Mouse (Mus musculus) heart, postnatal 0 days (tissue): Measurements from ENCODE around the gene Lamc3. TPM values are rescaled to one million over a fixed set of nuclear protein-coding genes. Genes with fewer than 3 reads are reported as not detected.

Experiments
- ATAC-seq: fragments of 200-750 bp; cut with Nextera tagmentation; 2 replicates; pipeline ENCODE4 v1.8.0; 2017; ENCODE audit warnings: low read depth, moderate number of reproducible peaks, moderate library complexity; ENCODE audit not compliant: insufficient read depth
- DNase-seq: peaks from one replicate; pipeline ENCODE4 v3.0.0-alpha.2; 2016; ENCODE audit warnings: low spot score
- H3K27ac ChIP-seq: fragments of 300-500 bp; sonication (generic); 2 replicates; pipeline ENCODE4 v1.5.1; 2014; ENCODE audit warnings: low read depth, mild to moderate bottlenecking
- H3K27me3 ChIP-seq: fragments of 300-500 bp; sonication (generic); 2 replicates; pipeline ENCODE4 v1.6.1; 2014; ENCODE audit warnings: low read length, mixed read lengths; ENCODE audit not compliant: control insufficient read depth, insufficient read depth
- H3K36me3 ChIP-seq: fragments of 300-500 bp; sonication (generic); replicated peaks from 2 replicates; pipeline ENCODE4 v1.6.1; 2014; ENCODE audit warnings: low read length, mixed read lengths; ENCODE audit not compliant: control insufficient read depth, insufficient read depth
- H3K4me1 ChIP-seq: fragments of 300-500 bp; sonication (generic); 2 replicates; pipeline ENCODE4 v1.6.1; 2014; ENCODE audit warnings: antibody characterized with exemption; ENCODE audit not compliant: control insufficient read depth, insufficient read depth
- H3K4me2 ChIP-seq: fragments of 300-500 bp; sonication (generic); 2 replicates; pipeline ENCODE4 v1.6.1; 2014; ENCODE audit warnings: low read depth, mild to moderate bottlenecking, low read length, moderate library complexity
- H3K4me3 ChIP-seq: fragments of 300-500 bp; sonication (generic); 2 replicates; pipeline ENCODE4 v1.5.1; 2014; ENCODE audit warnings: low read depth, low read length
- H3K9ac ChIP-seq: fragments of 300-500 bp; sonication (generic); replicated peaks from 2 replicates; pipeline ENCODE4 v1.6.1; 2014; ENCODE audit warnings: low read depth, low read length, mixed read lengths
- H3K9me3 ChIP-seq: fragments of 300-500 bp; sonication (generic); replicated peaks from 2 replicates; pipeline ENCODE4 v1.6.1; 2016; ENCODE audit warnings: low read length; ENCODE audit not compliant: control insufficient read depth
- CTCF ChIP-seq: IDR thresholded peaks from 2 replicates; pipeline ENCODE4 v1.5.1; 2016; ENCODE audit warnings: antibody characterized with exemption, control low read depth, low read depth
- EP300 ChIP-seq: IDR thresholded peaks from 2 replicates; pipeline ENCODE4 v1.6.1; 2016; ENCODE audit warnings: antibody characterized with exemption, low read depth
- WGBS: fragments of 180-500 bp; shearing (Covaris S2); extraction: QIAGEN DNeasy Blood & Tissue Kit; methylation state at CpG from one replicate; pipeline ENCODE4 v1.1.7; 2014; 5-methylcytosine and 5-hydroxymethylcytosine counted together
- polyA plus RNA-seq: library from polyadenylated mRNA; unstranded; fragments of >200 nt; fragmentation: Nextera tagmentation; extraction: Ambion mirVana; gene quantifications from 2 replicates; pipeline ENCODE4 v1.2.1, GENCODE M21; 2015
- total RNA-seq: library from RNA; depleted of rRNA; stranded (reverse); fragments of >200 nt; gene quantifications from 2 replicates; pipeline ENCODE4 v1.2.3, GENCODE M21; 2014; ENCODE audit warnings: low replicate concordance; rRNA removed

The Lamc3 gene
- total and polyA plus RNA-seq, 2 experiments from 2014 or later = 0.16 to 0.65 TPM

GRCm38 (mm10) chr2:31996060-31996459, 109.0 kb downstream of the Lamc3 start:
- Histone ChIP-seq H3K4me3 (no peak overlapping the region), H3K4me2 (no peak overlapping the region), H3K36me3 (peaks cover 92% of the 10 kb centered on the region), H3K9me3 (no peaks in the 10 kb centered on the region), H3K9ac (no peak overlapping the region), H3K27me3 (no peaks in the 10 kb centered on the region), H3K4me1 (no peaks in the 10 kb centered on the region), H3K27ac (no peak overlapping the region)
- WGBS = 92% methylated on average over 13 of the region's 13 CpGs
- DNase-seq = no peak
- TF ChIP-seq EP300 (no peak), CTCF (no peak)
- no peak for ATAC-seq

Other genes starting within 250 kb of the Lamc3 start
- not detected in 2 replicates for gene Prdm12, start 247.3 kb upstream of the Lamc3 start, total RNA-seq
- gene Prdm12, start 247.3 kb upstream of the Lamc3 start, polyA plus RNA-seq = not detected in 2 replicates
- 22.0 and 39.8 TPM in 2 replicates for gene Exosc2, start 216.6 kb upstream of the Lamc3 start, total RNA-seq
- gene Exosc2, start 216.6 kb upstream of the Lamc3 start, polyA plus RNA-seq = 17.9 and 19.9 TPM in 2 replicates
- gene Abl1, start 198.9 kb upstream of the Lamc3 start, total RNA-seq = 69.3 and 83.2 TPM in 2 replicates
- gene Abl1, start 198.9 kb upstream of the Lamc3 start, polyA plus RNA-seq = 12.7 and 14.5 TPM in 2 replicates
- gene Qrfp, start 76.7 kb upstream of the Lamc3 start, total RNA-seq = not detected in 2 replicates
- gene Qrfp, start 76.7 kb upstream of the Lamc3 start, polyA plus RNA-seq = 0.04 TPM in 1 of 2 replicates, not detected in the other
- not detected in 2 replicates for gene Fibcd1, start 41.3 kb upstream of the Lamc3 start, total RNA-seq
- gene Fibcd1, start 41.3 kb upstream of the Lamc3 start, polyA plus RNA-seq = not detected in 2 replicates
- 21.6 and 35.9 TPM in 2 replicates for gene Aif1l, start 62.8 kb downstream of the Lamc3 start, total RNA-seq
- 36.5 and 37.4 TPM in 2 replicates for gene Aif1l, start 62.8 kb downstream of the Lamc3 start, polyA plus RNA-seq
- gene Nup214, start 87.1 kb downstream of the Lamc3 start, total RNA-seq = 17.3 and 17.7 TPM in 2 replicates
- 35.7 and 37.9 TPM in 2 replicates for gene Nup214, start 87.1 kb downstream of the Lamc3 start, polyA plus RNA-seq
- 28.7 and 34.9 TPM in 2 replicates for gene Fam78a, start 197.6 kb downstream of the Lamc3 start, total RNA-seq
- 14.6 and 18.0 TPM in 2 replicates for gene Fam78a, start 197.6 kb downstream of the Lamc3 start, polyA plus RNA-seq
- 30.7 and 56.3 TPM in 2 replicates for gene Plpp7, start 208.2 kb downstream of the Lamc3 start, total RNA-seq
- 23.4 and 24.0 TPM in 2 replicates for gene Plpp7, start 208.2 kb downstream of the Lamc3 start, polyA plus RNA-seq